Mouse (Mus musculus): Measurements from ENCODE around the gene Nacc2. TPM values are rescaled to one million over a fixed set of nuclear protein-coding genes. Genes with fewer than 3 reads are reported as not detected.

Gene Nacc2
- polyA plus RNA-seq, 1 experiment: 124 TPM

DNA sequence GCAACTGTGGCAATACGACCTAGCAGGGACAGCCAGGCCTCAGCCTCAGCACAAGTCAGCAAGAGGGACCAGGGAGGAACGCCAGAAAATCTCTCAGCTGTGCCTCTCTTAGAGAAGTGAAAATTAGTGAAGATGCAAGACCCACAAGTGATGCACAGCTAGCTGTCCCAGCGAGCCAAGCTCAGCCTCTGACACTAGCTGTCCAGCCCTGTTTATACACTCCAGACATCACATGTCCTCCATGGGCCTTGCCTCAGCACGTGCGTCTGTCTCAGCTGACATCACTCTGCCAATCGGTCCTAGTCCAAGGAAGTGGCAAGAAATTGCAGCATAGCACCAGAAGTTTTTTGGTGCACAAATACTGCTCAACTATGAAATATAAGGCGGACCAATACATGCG is 16.0 kb downstream of the Nacc2 start:
- Histone ChIP-seq H3K27me3 (ENCODE audit: control insufficient read depth, insufficient read depth, low read length) (no peaks in the 10 kb centered on the region), H3K4me1 (ENCODE audit: control insufficient read depth, insufficient read depth, low read length) (peaks cover 23% of the 10 kb centered on the region), H3K4me3 (replicated peaks; ENCODE audit: insufficient read depth, low read depth, low read length) (no peak overlapping the region), H3K27ac (ENCODE audit: insufficient read depth, low read length) (no peak overlapping the region)
- DNase-seq: no peak
- no peak for TF ChIP-seq CTCF (IDR thresholded peaks at IDR 0.05; ENCODE audit: borderline replicate concordance, insufficient read depth, low read depth, low read length)
- TF ChIP-seq POLR2A (IDR thresholded peaks at IDR 0.05; ENCODE audit: borderline replicate concordance, insufficient read depth, low read length): no peak
- WGBS: 90% methylated on average over 8 of the region's 8 CpGs

DNA sequence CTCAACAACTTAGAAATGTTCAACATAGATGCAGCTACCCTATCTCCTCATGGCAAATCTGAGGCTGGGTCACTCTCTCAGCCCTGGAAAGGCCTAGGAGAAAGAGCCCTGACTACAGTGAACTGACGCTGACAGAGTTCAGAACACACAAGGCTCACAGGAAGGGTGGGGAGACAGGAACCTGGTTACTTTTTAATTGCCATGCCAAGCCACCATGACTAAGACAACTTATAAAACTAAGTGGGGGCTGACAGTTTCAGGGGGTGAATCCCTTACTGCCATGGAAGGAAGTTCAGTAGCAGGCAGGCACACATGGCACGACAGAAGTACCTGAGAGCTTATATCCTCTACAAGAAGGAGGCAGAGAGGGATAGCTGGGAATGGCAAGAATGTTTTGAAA is 16.8 kb downstream of the Nacc2 start:
- H3K27ac ChIP-seq (ENCODE audit: insufficient read depth, low read length): no peak overlapping the region
- peaks cover 23% of the 10 kb centered on the region for H3K4me1 ChIP-seq (ENCODE audit: control insufficient read depth, insufficient read depth, low read length)
- no peak for TF ChIP-seq CTCF (IDR thresholded peaks at IDR 0.05; ENCODE audit: borderline replicate concordance, insufficient read depth, low read depth, low read length)
- 97% methylated on average over 2 of the region's 2 CpGs for WGBS
- no peak for DNase-seq
- H3K4me3 ChIP-seq (replicated peaks; ENCODE audit: insufficient read depth, low read depth, low read length): no peak overlapping the region
- H3K27me3 ChIP-seq (ENCODE audit: control insufficient read depth, insufficient read depth, low read length): no peaks in the 10 kb centered on the region

DNA sequence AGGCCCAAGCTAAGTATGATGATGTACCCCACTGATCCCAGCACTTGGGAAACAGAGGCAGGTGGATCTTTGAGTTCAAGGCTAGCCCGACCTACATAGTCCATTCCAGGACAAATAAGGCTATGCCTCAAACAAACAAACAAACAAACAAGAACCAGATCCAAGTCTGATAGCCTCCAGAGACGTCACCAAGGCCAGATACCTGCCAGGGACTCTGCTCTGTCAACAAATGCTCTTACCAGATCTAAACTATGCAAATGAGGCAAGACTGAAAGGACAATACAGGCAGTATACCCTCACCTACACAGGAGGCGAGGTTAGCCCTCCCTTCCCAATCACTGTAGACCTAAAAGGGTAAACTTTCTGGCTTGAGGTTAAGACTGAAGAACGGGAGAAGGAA is 22.7 kb downstream of the Nacc2 start:
- DNase-seq: no peak
- Histone ChIP-seq H3K27me3 (ENCODE audit: control insufficient read depth, insufficient read depth, low read length) (no peaks in the 10 kb centered on the region), H3K4me3 (replicated peaks; ENCODE audit: insufficient read depth, low read depth, low read length) (no peak overlapping the region), H3K4me1 (ENCODE audit: control insufficient read depth, insufficient read depth, low read length) (no peaks in the 10 kb centered on the region), H3K27ac (ENCODE audit: insufficient read depth, low read length) (no peak overlapping the region)
- WGBS: 83% methylated on average over 4 of the region's 4 CpGs
- TF ChIP-seq POLR2A (IDR thresholded peaks at IDR 0.05; ENCODE audit: borderline replicate concordance, insufficient read depth, low read length): no peak
- TF ChIP-seq CTCF (IDR thresholded peaks at IDR 0.05; ENCODE audit: borderline replicate concordance, insufficient read depth, low read depth, low read length): no peak

DNA sequence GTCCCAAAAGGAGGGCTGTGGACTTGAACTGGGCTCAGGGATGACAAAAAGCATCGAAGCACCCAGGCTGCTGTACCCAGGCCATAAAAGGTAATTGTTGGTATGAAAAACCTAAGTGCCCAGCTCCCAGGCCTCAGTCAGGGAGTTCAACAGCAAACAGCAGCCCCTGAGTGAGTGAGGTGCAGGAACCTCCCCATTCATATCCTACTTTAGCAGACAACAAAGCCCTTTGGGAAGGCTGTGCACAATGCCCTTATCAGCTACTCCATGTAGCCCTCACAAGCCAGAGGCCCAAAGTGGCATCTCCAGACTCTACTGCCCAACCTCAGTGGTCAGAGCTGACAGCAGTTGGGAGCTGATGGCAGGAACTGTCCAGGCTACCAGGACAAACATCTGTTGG is 23.2 kb downstream of the Nacc2 start:
- TF ChIP-seq CTCF (IDR thresholded peaks at IDR 0.05; ENCODE audit: borderline replicate concordance, insufficient read depth, low read depth, low read length): no peak
- no peak for TF ChIP-seq POLR2A (IDR thresholded peaks at IDR 0.05; ENCODE audit: borderline replicate concordance, insufficient read depth, low read length)
- DNase-seq: no peak
- Histone ChIP-seq H3K27ac (ENCODE audit: insufficient read depth, low read length) (no peak overlapping the region), H3K4me1 (ENCODE audit: control insufficient read depth, insufficient read depth, low read length) (no peaks in the 10 kb centered on the region), H3K27me3 (ENCODE audit: control insufficient read depth, insufficient read depth, low read length) (no peaks in the 10 kb centered on the region), H3K4me3 (replicated peaks; ENCODE audit: insufficient read depth, low read depth, low read length) (no peak overlapping the region)
- WGBS: 74% methylated on average over 1 of the region's 1 CpGs

DNA sequence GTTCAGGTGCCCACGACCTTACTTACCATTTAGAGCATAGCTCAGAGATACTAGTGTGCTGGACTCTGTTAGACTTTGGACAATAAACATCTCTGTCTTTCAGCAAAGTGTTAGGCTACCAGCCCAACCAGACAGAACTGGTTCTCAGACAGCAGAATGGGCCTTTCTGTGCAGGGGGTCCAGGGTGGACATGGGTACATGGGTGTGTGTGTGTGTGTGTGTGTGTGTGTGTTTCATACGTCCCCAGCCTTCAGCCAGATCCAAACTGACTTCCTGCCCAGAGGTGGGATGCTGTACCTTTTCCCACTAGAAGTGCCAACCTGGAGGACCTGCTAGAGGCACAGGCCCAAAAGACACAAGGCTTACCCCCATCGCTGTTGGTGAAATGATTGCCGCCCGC is 23.8 kb downstream of the Nacc2 start:
- H3K27me3 ChIP-seq (ENCODE audit: control insufficient read depth, insufficient read depth, low read length): no peaks in the 10 kb centered on the region
- 66% methylated on average over 5 of the region's 5 CpGs for WGBS
- TF ChIP-seq POLR2A (IDR thresholded peaks at IDR 0.05; ENCODE audit: borderline replicate concordance, insufficient read depth, low read length): no peak
- no peak for TF ChIP-seq CTCF (IDR thresholded peaks at IDR 0.05; ENCODE audit: borderline replicate concordance, insufficient read depth, low read depth, low read length)
- no peak overlapping the region for H3K4me3 ChIP-seq (replicated peaks; ENCODE audit: insufficient read depth, low read depth, low read length)
- H3K27ac ChIP-seq (ENCODE audit: insufficient read depth, low read length): no peak overlapping the region
- no peak for DNase-seq
- no peaks in the 10 kb centered on the region for H3K4me1 ChIP-seq (ENCODE audit: control insufficient read depth, insufficient read depth, low read length)

- Histone ChIP-seq H3K27me3 (ENCODE audit: control insufficient read depth, insufficient read depth, low read length) (no peaks in the 10 kb centered on the region), H3K4me3 (replicated peaks; ENCODE audit: insufficient read depth, low read depth, low read length) (no peak overlapping the region), H3K4me1 (ENCODE audit: control insufficient read depth, insufficient read depth, low read length) (peaks cover 15% of the 10 kb centered on the region), H3K27ac (ENCODE audit: insufficient read depth, low read length) (no peak overlapping the region)
- no peak for TF ChIP-seq CTCF (IDR thresholded peaks at IDR 0.05; ENCODE audit: borderline replicate concordance, insufficient read depth, low read depth, low read length)
- no peak for TF ChIP-seq POLR2A (IDR thresholded peaks at IDR 0.05; ENCODE audit: borderline replicate concordance, insufficient read depth, low read length)
- WGBS: 73% methylated on average over 7 of the region's 7 CpGs
- DNase-seq: no peak
These were observed 29.1 kb downstream of the Nacc2 start for GRCm38 (mm10) chr2:26093897-26094296.

DNA sequence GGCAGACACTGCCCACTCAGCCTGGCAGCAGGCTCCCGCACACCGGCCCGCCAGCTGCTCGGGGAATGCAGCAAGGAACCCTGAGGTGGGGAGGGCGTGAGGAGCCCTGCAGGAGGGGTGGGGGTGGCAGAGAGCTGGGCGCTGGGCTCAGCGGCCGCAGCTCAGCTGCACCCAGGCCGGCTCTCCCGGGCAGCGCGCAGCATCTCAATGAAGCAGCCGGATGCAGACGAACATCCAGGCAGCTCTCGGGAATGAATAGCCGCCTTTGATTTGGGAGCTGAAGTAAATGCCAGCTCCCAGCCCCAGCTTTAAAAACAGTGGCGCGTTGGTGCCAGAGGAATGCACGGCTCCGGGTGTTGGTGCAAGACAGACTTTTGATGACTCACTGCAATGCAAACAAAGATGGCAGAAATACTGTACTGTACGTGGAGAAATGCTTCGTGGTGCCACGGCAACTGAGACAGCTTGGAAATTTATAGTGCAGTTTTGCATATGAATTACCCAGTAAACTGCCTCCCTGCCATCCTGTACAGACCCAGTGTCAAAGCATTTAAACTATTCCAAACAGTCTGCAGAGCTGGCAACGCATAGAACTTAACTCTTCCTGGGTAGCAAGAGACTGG is 31.1 kb downstream of the Nacc2 start:
- WGBS: under 1% methylated on average over 24 of the region's 24 CpGs
- peak; percentile 65 to 71 for DNase-seq
- Histone ChIP-seq H3K4me3 (replicated peaks; ENCODE audit: insufficient read depth, low read depth, low read length) (peak overlapping the region; percentile 60), H3K4me1 (ENCODE audit: control insufficient read depth, insufficient read depth, low read length) (peaks cover 19% of the 10 kb centered on the region), H3K27ac (ENCODE audit: insufficient read depth, low read length) (peak overlapping the region; percentile 80), H3K27me3 (ENCODE audit: control insufficient read depth, insufficient read depth, low read length) (no peaks in the 10 kb centered on the region)
- no peak for TF ChIP-seq CTCF (IDR thresholded peaks at IDR 0.05; ENCODE audit: borderline replicate concordance, insufficient read depth, low read depth, low read length)
- 0 out of 2 replicates have a peak, but pooled peaks have one; percentile 35 for TF ChIP-seq POLR2A (IDR thresholded peaks at IDR 0.05; ENCODE audit: borderline replicate concordance, insufficient read depth, low read length)

DNA sequence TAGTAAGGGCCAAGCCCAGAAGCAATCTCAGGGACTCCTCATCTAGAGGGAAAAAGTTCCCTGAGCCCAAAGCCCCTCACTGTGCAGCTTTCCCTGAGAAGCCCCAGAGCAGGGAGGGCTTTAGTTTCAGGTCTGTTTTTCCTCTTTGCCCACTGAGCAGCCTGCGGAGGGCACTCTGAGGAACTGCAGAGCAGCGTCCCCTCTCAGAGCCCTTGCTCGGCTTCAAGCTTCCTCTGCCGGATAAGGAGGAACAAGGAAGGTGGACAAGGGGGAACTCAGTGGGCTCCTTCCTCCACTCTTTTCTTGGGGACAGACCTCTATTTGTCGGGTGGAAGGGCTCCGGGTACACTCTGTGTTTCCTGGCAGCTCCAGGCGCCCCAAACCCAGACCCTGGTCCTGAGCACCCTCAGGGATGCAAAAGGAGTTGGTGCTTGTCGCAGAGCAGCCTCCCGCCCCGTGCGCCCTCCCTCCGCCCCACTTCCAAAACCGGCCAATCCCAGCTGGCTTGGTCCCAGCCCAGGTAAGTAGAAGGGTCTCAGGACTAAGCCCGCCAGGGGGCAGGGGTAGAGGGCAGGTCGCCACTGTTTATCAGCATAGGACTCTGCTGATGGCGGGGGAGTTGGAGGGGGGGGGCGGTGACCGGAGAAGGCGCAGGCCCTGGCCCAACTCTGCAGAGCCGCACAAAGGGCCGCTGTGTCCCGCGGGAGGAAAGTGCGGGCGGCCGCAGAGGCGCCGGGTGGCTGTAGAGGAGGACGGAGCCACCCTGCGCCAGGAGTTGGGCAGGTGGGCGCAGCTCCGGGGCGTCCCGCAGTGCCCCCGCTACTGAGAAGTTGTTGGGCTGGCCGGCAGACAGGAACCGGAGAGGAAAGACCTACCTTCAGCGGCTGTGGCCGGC is 31.9 kb downstream of the Nacc2 start:
- H3K27ac ChIP-seq (ENCODE audit: insufficient read depth, low read length): peak overlapping the region; percentile 80
- H3K4me3 ChIP-seq (replicated peaks; ENCODE audit: insufficient read depth, low read depth, low read length): peak overlapping the region; percentile 60
- TF ChIP-seq CTCF (IDR thresholded peaks at IDR 0.05; ENCODE audit: borderline replicate concordance, insufficient read depth, low read depth, low read length): no peak
- no peak for TF ChIP-seq POLR2A (IDR thresholded peaks at IDR 0.05; ENCODE audit: borderline replicate concordance, insufficient read depth, low read length)
- DNase-seq: peak; percentile 54 to 72
- H3K27me3 ChIP-seq (ENCODE audit: control insufficient read depth, insufficient read depth, low read length): no peaks in the 10 kb centered on the region
- WGBS: 4% methylated on average over 38 of the region's 39 CpGs
- H3K4me1 ChIP-seq (ENCODE audit: control insufficient read depth, insufficient read depth, low read length): peaks cover 23% of the 10 kb centered on the region
